Mouse (Mus musculus) bone marrow macrophage, adult 2 months (primary cell): ENCODE measurements around the gene Prkar1b. TPM values are rescaled to one million over a fixed set of nuclear protein-coding genes. Genes with fewer than 3 reads are reported as not detected.

ENCODE experiments used
- H3K27ac ChIP-seq: 2 replicates; pipeline ENCODE4 v1.5.1; 2012; ENCODE audit warnings: low read depth, low read length; ENCODE audit not compliant: insufficient read depth
- H3K4me1 ChIP-seq: 2 replicates; pipeline ENCODE4 v1.6.1; 2012; ENCODE audit warnings: low read length; ENCODE audit not compliant: control insufficient read depth, insufficient read depth
- H3K4me3 ChIP-seq: 2 replicates; pipeline ENCODE4 v1.5.1; 2012; ENCODE audit warnings: mild to moderate bottlenecking, low read length, moderate library complexity; ENCODE audit not compliant: insufficient read depth
- CTCF ChIP-seq: IDR thresholded peaks from 2 replicates; pipeline ENCODE4 v1.5.1; 2012; ENCODE audit warnings: low read depth, mild to moderate bottlenecking, low read length, moderate library complexity
- POLR2A ChIP-seq: IDR thresholded peaks from 2 replicates; pipeline ENCODE4 v1.6.1; 2012; ENCODE audit warnings: mild to moderate bottlenecking, low read depth, low read length, borderline replicate concordance
- polyA plus RNA-seq: library from polyadenylated mRNA; stranded (reverse); fragments of >200 nt; gene quantifications from 2 replicates; pipeline ENCODE4 v1.2.4, GENCODE M21; 2012; ENCODE audit not compliant: missing spikeins, insufficient read depth, insufficient read length

Prkar1b gene
- polyA plus RNA-seq, 1 experiment, result 2.1 TPM

- Histone ChIP-seq H3K4me3 (no peak overlapping the region), H3K4me1 (no peaks in the 10 kb centered on the region), H3K27ac (no peak overlapping the region)
- TF ChIP-seq CTCF, result no peak
- no peak for TF ChIP-seq POLR2A
Observed at GRCm38 (mm10) chr5:138970056-138970490, 179.7 kb downstream of the Prkar1b start.

Other genes with a start within 250 kb of the Prkar1b start
- gene Pdgfa, start 152.6 kb downstream of the Prkar1b start, polyA plus RNA-seq, result 15.6 and 15.8 TPM in 2 replicates
- 6.2 and 7.5 TPM in 2 replicates for gene Dnaaf5, start 222 bp upstream of the Prkar1b start, polyA plus RNA-seq
- gene Sun1, start 50.6 kb upstream of the Prkar1b start, polyA plus RNA-seq, result 21.8 and 25.2 TPM in 2 replicates
- 26.8 and 29.2 TPM in 2 replicates for gene Get4, start 102.3 kb upstream of the Prkar1b start, polyA plus RNA-seq
- gene Adap1, start 175.6 kb upstream of the Prkar1b start, polyA plus RNA-seq, result 73.2 and 77.1 TPM in 2 replicates
- 31.4 and 36.1 TPM in 2 replicates for gene Cox19, start 201.4 kb upstream of the Prkar1b start, polyA plus RNA-seq
- not detected in 2 replicates for gene Cyp2w1, start 202.6 kb upstream of the Prkar1b start, polyA plus RNA-seq
- 34.5 and 34.7 TPM in 2 replicates for gene Gpr146, start 227.7 kb upstream of the Prkar1b start, polyA plus RNA-seq